Mouse (Mus musculus): ENCODE measurements around the gene Adamts18. TPM values are rescaled to one million over a fixed set of nuclear protein-coding genes. Genes with fewer than 3 reads are reported as not detected.

Gene Adamts18
- polyA plus RNA-seq, 1 experiment = 0.11 TPM

GRCm38 (mm10) chr8:113665036-113665435 is 183.5 kb downstream of the Adamts18 start:
- TF ChIP-seq CTCF (IDR thresholded peaks at IDR 0.05; ENCODE audit: control insufficient read depth, insufficient read depth, insufficient replicate concordance, low read depth, low read length) = no peak
- TF ChIP-seq POLR2A (IDR thresholded peaks at IDR 0.05; ENCODE audit: control insufficient read depth, low read depth, low read length) = no peak
- H3K4me1 ChIP-seq (ENCODE audit: control insufficient read depth, insufficient read depth, low read length) = no peaks in the 10 kb centered on the region
- H3K27ac ChIP-seq (ENCODE audit: control insufficient read depth, insufficient read depth, low read depth, low read length) = no peak overlapping the region
- no peak overlapping the region for H3K4me3 ChIP-seq (ENCODE audit: control insufficient read depth, low read depth, low read length)
- no peaks in the 10 kb centered on the region for H3K27me3 ChIP-seq (ENCODE audit: control insufficient read depth, insufficient read depth, low read length)
- no peaks in the 10 kb centered on the region for H3K36me3 ChIP-seq (ENCODE audit: control insufficient read depth, insufficient read depth, low read length)

GRCm38 (mm10) chr8:113664544-113664943 is 184.0 kb downstream of the Adamts18 start:
- Histone ChIP-seq H3K27ac (ENCODE audit: control insufficient read depth, insufficient read depth, low read depth, low read length) (no peak overlapping the region), H3K4me3 (ENCODE audit: control insufficient read depth, low read depth, low read length) (no peak overlapping the region), H3K36me3 (ENCODE audit: control insufficient read depth, insufficient read depth, low read length) (no peaks in the 10 kb centered on the region), H3K27me3 (ENCODE audit: control insufficient read depth, insufficient read depth, low read length) (no peaks in the 10 kb centered on the region), H3K4me1 (ENCODE audit: control insufficient read depth, insufficient read depth, low read length) (no peaks in the 10 kb centered on the region)
- TF ChIP-seq CTCF (IDR thresholded peaks at IDR 0.05; ENCODE audit: control insufficient read depth, insufficient read depth, insufficient replicate concordance, low read depth, low read length) (peak; percentile 56; the same call in 1 of the 2 replicates), POLR2A (IDR thresholded peaks at IDR 0.05; ENCODE audit: control insufficient read depth, low read depth, low read length) (no peak)

- Histone ChIP-seq H3K36me3 (ENCODE audit: control insufficient read depth, insufficient read depth, low read length) (no peaks in the 10 kb centered on the region), H3K27me3 (ENCODE audit: control insufficient read depth, insufficient read depth, low read length) (no peaks in the 10 kb centered on the region), H3K4me3 (ENCODE audit: control insufficient read depth, low read depth, low read length) (no peak overlapping the region), H3K27ac (ENCODE audit: control insufficient read depth, insufficient read depth, low read depth, low read length) (no peak overlapping the region), H3K4me1 (ENCODE audit: control insufficient read depth, insufficient read depth, low read length) (no peaks in the 10 kb centered on the region)
- TF ChIP-seq CTCF (IDR thresholded peaks at IDR 0.05; ENCODE audit: control insufficient read depth, insufficient read depth, insufficient replicate concordance, low read depth, low read length) (no peak), POLR2A (IDR thresholded peaks at IDR 0.05; ENCODE audit: control insufficient read depth, low read depth, low read length) (no peak)
Measured at GRCm38 (mm10) chr8:113660128-113660527, 188.4 kb downstream of the Adamts18 start.

GRCm38 (mm10) chr8:113656681-113657298 is 191.7 kb downstream of the Adamts18 start:
- TF ChIP-seq CTCF (IDR thresholded peaks at IDR 0.05; ENCODE audit: control insufficient read depth, insufficient read depth, insufficient replicate concordance, low read depth, low read length) (no peak), POLR2A (IDR thresholded peaks at IDR 0.05; ENCODE audit: control insufficient read depth, low read depth, low read length) (no peak)
- Histone ChIP-seq H3K4me1 (ENCODE audit: control insufficient read depth, insufficient read depth, low read length) (no peaks in the 10 kb centered on the region), H3K27me3 (ENCODE audit: control insufficient read depth, insufficient read depth, low read length) (no peaks in the 10 kb centered on the region), H3K4me3 (ENCODE audit: control insufficient read depth, low read depth, low read length) (no peak overlapping the region), H3K36me3 (ENCODE audit: control insufficient read depth, insufficient read depth, low read length) (no peaks in the 10 kb centered on the region), H3K27ac (ENCODE audit: control insufficient read depth, insufficient read depth, low read depth, low read length) (no peak overlapping the region)

GRCm38 (mm10) chr8:113656154-113656553 is 192.4 kb downstream of the Adamts18 start:
- Histone ChIP-seq H3K27me3 (ENCODE audit: control insufficient read depth, insufficient read depth, low read length) (no peaks in the 10 kb centered on the region), H3K27ac (ENCODE audit: control insufficient read depth, insufficient read depth, low read depth, low read length) (no peak overlapping the region), H3K36me3 (ENCODE audit: control insufficient read depth, insufficient read depth, low read length) (no peaks in the 10 kb centered on the region), H3K4me3 (ENCODE audit: control insufficient read depth, low read depth, low read length) (no peak overlapping the region), H3K4me1 (ENCODE audit: control insufficient read depth, insufficient read depth, low read length) (no peaks in the 10 kb centered on the region)
- TF ChIP-seq CTCF (IDR thresholded peaks at IDR 0.05; ENCODE audit: control insufficient read depth, insufficient read depth, insufficient replicate concordance, low read depth, low read length) (no peak), POLR2A (IDR thresholded peaks at IDR 0.05; ENCODE audit: control insufficient read depth, low read depth, low read length) (no peak)

GRCm38 (mm10) chr8:113653151-113653550 is 195.4 kb downstream of the Adamts18 start:
- no peak overlapping the region for H3K27ac ChIP-seq (ENCODE audit: control insufficient read depth, insufficient read depth, low read depth, low read length)
- H3K36me3 ChIP-seq (ENCODE audit: control insufficient read depth, insufficient read depth, low read length) = no peaks in the 10 kb centered on the region
- H3K4me3 ChIP-seq (ENCODE audit: control insufficient read depth, low read depth, low read length) = no peak overlapping the region
- no peak for TF ChIP-seq CTCF (IDR thresholded peaks at IDR 0.05; ENCODE audit: control insufficient read depth, insufficient read depth, insufficient replicate concordance, low read depth, low read length)
- no peak for TF ChIP-seq POLR2A (IDR thresholded peaks at IDR 0.05; ENCODE audit: control insufficient read depth, low read depth, low read length)
- H3K27me3 ChIP-seq (ENCODE audit: control insufficient read depth, insufficient read depth, low read length) = no peaks in the 10 kb centered on the region
- H3K4me1 ChIP-seq (ENCODE audit: control insufficient read depth, insufficient read depth, low read length) = no peaks in the 10 kb centered on the region

- Histone ChIP-seq H3K27ac (ENCODE audit: control insufficient read depth, insufficient read depth, low read depth, low read length) (no peak overlapping the region), H3K4me1 (ENCODE audit: control insufficient read depth, insufficient read depth, low read length) (no peaks in the 10 kb centered on the region), H3K4me3 (ENCODE audit: control insufficient read depth, low read depth, low read length) (no peak overlapping the region), H3K27me3 (ENCODE audit: control insufficient read depth, insufficient read depth, low read length) (no peaks in the 10 kb centered on the region), H3K36me3 (ENCODE audit: control insufficient read depth, insufficient read depth, low read length) (no peaks in the 10 kb centered on the region)
- no peak for TF ChIP-seq POLR2A (IDR thresholded peaks at IDR 0.05; ENCODE audit: control insufficient read depth, low read depth, low read length)
- no peak for TF ChIP-seq CTCF (IDR thresholded peaks at IDR 0.05; ENCODE audit: control insufficient read depth, insufficient read depth, insufficient replicate concordance, low read depth, low read length)
Measured at GRCm38 (mm10) chr8:113652450-113652849, 196.1 kb downstream of the Adamts18 start.

Other genes starting within 250 kb of the Adamts18 start
- gene Mon1b, start 213.2 kb downstream of the Adamts18 start, polyA plus RNA-seq (2012; rRNA removed) = 4.8 TPM in 2 replicates
- gene Syce1l, start 205.5 kb downstream of the Adamts18 start, polyA plus RNA-seq (2012; rRNA removed) = 33.3 and 38.1 TPM in 2 replicates

Measured in testis, adult 2 months (tissue).